Mouse (Mus musculus): Measurements from ENCODE around the gene Gla. TPM values are rescaled to one million over a fixed set of nuclear protein-coding genes. Genes with fewer than 3 reads are reported as not detected.
"Not testable (repeated sequence)": the region's sequence is repeated elsewhere in the genome, so short reads cannot be mapped to it uniquely, and the experiment has no call there.

Gla gene
- polyA plus RNA-seq, 1 experiment from 2014 or later = 4.5 TPM

DNA sequence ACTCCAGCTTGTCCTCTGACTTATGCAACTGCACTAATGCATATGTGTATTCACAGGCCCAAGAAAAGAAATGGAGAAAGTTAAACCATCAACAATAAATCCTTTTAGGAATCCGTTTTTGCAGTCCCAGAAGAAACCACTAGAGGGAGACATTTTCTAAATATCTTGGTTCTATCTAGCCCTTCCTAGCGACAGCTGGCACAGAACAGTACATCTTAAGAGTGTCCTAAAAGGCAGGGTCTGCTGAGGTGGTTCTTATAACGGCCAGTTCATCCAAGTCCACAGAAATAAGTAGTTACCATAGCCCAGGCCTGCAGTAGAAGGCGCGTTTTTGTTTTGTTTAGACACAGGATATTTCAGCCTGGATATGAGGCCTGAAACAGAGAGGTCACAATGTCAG, 50.0 kb downstream of the Gla start:
- WGBS (ENCODE audit: insufficient replicate concordance) = 16% methylated on average over 5 of the region's 5 CpGs
- Histone ChIP-seq H3K9me3 (replicated peaks) (no peaks in the 10 kb centered on the region), H3K4me1 (replicated peaks) (no peaks in the 10 kb centered on the region), H3K4me3 (replicated peaks) (no peak overlapping the region), H3K27me3 (no peaks in the 10 kb centered on the region), H3K9ac (no peak overlapping the region), H3K36me3 (peaks cover 9% of the 10 kb centered on the region), H3K4me2 (no peak overlapping the region), H3K27ac (no peak overlapping the region)
- DNase-seq (peak; percentile 2), ATAC-seq (ENCODE audit: low read depth) (no peak)

- DNase-seq = no peak
- Histone ChIP-seq H3K4me1 (replicated peaks) (0 out of 2 replicates have a peak, but pooled peaks cover 2% of the 10 kb centered on the region), H3K9me3 (replicated peaks) (no peaks in the 10 kb centered on the region), H3K4me3 (replicated peaks) (no peak overlapping the region), H3K36me3 (peaks cover 8% of the 10 kb centered on the region; the same call in 1 of the 2 replicates), H3K27me3 (no peaks in the 10 kb centered on the region), H3K9ac (no peak overlapping the region), H3K27ac (no peak overlapping the region), H3K4me2 (no peak overlapping the region)
- 70% methylated on average over 4 of the region's 4 CpGs for WGBS (ENCODE audit: insufficient replicate concordance)
- ATAC-seq (ENCODE audit: low read depth) = no peak
Measured at GRCm38 (mm10) chrX:134547330-134547729, 53.6 kb downstream of the Gla start.

DNA sequence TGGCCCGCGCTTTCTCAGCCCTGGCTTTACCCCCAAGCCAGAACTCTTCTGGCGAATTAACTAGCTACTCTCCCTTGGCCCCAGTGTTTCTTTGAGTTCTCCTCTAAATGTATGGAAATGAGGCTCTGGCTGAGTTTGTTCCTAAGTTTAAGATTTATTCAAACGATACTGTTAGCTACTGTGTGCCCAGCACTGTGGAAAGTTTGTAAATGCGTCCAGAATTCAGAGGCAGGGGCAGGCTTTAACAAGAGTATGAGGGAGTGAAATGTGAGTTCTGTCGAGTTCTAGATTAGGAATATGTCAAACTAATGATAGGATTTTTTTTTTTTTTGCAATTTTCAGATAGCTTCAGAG, 59.0 kb downstream of the Gla start:
- Histone ChIP-seq H3K27me3 (no peaks in the 10 kb centered on the region), H3K4me2 (peak overlapping the region; percentile 74), H3K9ac (peak overlapping the region; percentile 76), H3K9me3 (replicated peaks) (no peaks in the 10 kb centered on the region), H3K4me3 (replicated peaks) (peak overlapping the region; percentile 70), H3K27ac (peak overlapping the region; percentile 82), H3K36me3 (peaks cover 9% of the 10 kb centered on the region; the same call in 1 of the 2 replicates), H3K4me1 (replicated peaks) (peaks cover 3% of the 10 kb centered on the region)
- ATAC-seq (ENCODE audit: low read depth) = peak; percentile 19; the same call in 1 of the 2 replicates
- 21% methylated on average over 6 of the region's 6 CpGs for WGBS (ENCODE audit: insufficient replicate concordance)
- no peak for DNase-seq

DNA sequence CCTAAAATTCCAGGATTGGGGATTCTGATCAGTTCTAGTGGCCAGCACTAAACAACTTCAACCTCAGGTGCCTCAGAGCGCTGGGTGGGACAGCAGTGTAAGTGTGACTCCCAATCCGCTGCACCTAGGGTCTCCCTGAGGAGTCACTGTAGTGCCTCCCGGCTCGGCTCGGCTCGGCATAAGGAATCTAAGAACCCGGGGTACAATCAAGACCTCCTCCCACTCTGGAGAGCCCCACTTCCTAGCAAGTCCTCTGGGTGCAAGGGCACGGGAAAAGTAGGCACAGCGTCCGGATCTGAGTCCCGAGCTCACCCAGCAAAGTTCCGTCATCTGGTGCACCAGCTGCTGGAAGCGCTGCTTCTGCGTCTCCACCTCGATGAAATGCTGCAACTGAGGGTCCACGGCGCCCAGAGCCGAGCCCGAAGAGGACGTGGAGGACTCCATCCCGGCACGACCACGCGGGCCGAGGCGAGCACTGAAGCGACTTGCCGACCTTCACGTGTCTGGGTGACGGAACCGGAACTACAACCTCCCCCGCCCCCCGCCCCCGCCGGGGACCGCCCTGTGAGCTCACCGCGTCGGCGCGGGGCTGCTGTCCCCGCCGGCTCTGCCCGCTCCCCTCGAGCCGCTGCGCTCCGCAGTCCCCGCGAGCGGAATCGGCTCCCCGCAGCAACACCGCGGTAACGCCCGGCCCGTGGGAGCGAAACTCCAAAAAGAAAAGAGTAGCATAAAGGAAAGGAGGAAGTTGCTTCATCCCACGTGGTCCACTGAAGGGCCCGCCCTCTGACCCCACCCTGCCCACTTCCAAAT, 59.6 kb downstream of the Gla start, which contains the start of gene Timm8a1:
Gene Timm8a1 (minus strand): TSS at position 721 of the 810 bp plus-strand sequence.
- Histone ChIP-seq H3K4me2 (peak within 1 kb of the TSS; percentile 74), H3K9ac (peak within 1 kb of the TSS; percentile 76), H3K4me1 (replicated peaks) (peaks cover 3% of the 10 kb centered on the region), H3K36me3 (peaks cover 12% of the 10 kb centered on the region; the same call in 1 of the 2 replicates), H3K27ac (peak within 1 kb of the TSS; percentile 82), H3K9me3 (replicated peaks) (no peaks in the 10 kb centered on the region), H3K27me3 (no peaks in the 10 kb centered on the region), H3K4me3 (replicated peaks) (peak within 1 kb of the TSS; percentile 70)
- DNase-seq = peak; percentile 38
- peak; percentile 88 for ATAC-seq (ENCODE audit: low read depth)
- WGBS (ENCODE audit: insufficient replicate concordance) = 17% methylated on average over 52 of the region's 61 CpGs

GRCm38 (mm10) chrX:134540414-134541135, 60.4 kb downstream of the Gla start:
- peak overlapping the region; percentile 70 for H3K4me3 ChIP-seq (replicated peaks)
- H3K4me2 ChIP-seq = peak overlapping the region; percentile 74
- peaks cover 3% of the 10 kb centered on the region for H3K4me1 ChIP-seq (replicated peaks)
- no peaks in the 10 kb centered on the region for H3K27me3 ChIP-seq
- DNase-seq (no peak), ATAC-seq (ENCODE audit: low read depth) (peak; percentile 3; the same call in 1 of the 2 replicates)
- peak overlapping the region; percentile 76 for H3K9ac ChIP-seq
- no peaks in the 10 kb centered on the region for H3K9me3 ChIP-seq (replicated peaks)
- WGBS (ENCODE audit: insufficient replicate concordance) = 19% methylated on average over 12 of the region's 12 CpGs
- peaks cover 12% of the 10 kb centered on the region for H3K36me3 ChIP-seq
- H3K27ac ChIP-seq = peak overlapping the region; percentile 72

GRCm38 (mm10) chrX:134539795-134540194, 61.1 kb downstream of the Gla start:
- WGBS (ENCODE audit: insufficient replicate concordance) = 45% methylated on average over 10 of the region's 10 CpGs
- H3K9me3 ChIP-seq (replicated peaks); H3K27me3 ChIP-seq; H3K4me1 ChIP-seq (replicated peaks): not testable (repeated sequence)
- DNase-seq (peak; percentile 17), ATAC-seq (ENCODE audit: low read depth) (peak; percentile 50)
- Histone ChIP-seq H3K4me2 (peak overlapping the region; percentile 74), H3K4me3 (replicated peaks) (peak overlapping the region; percentile 70), H3K36me3 (peaks cover 11% of the 10 kb centered on the region), H3K27ac (0 out of 2 replicates have a peak overlapping the region, but pooled peaks have one; percentile 23), H3K9ac (peak overlapping the region; percentile 76)

Other genes starting within 250 kb of the Gla start
- gene Drp2, start 196.6 kb downstream of the Gla start, polyA plus RNA-seq (2015; fragmentation: Nextera tagmentation; extraction: Ambion mirVana) = 0.07 and 0.20 TPM in 2 replicates
- not detected in 2 replicates for gene Taf7l, start 124.6 kb downstream of the Gla start, polyA plus RNA-seq (2015; fragmentation: Nextera tagmentation; extraction: Ambion mirVana)
- 134 and 146 TPM in 2 replicates for gene Timm8a1, start 59.3 kb downstream of the Gla start, polyA plus RNA-seq (2015; fragmentation: Nextera tagmentation; extraction: Ambion mirVana)
- gene Btk, start 17.6 kb downstream of the Gla start, polyA plus RNA-seq (2015; fragmentation: Nextera tagmentation; extraction: Ambion mirVana) = 24.9 and 31.3 TPM in 2 replicates
- 398 and 420 TPM in 2 replicates for gene Rpl36a, start 15.5 kb downstream of the Gla start, polyA plus RNA-seq (2015; fragmentation: Nextera tagmentation; extraction: Ambion mirVana)
- gene Hnrnph2, start 54 bp upstream of the Gla start, polyA plus RNA-seq (2015; fragmentation: Nextera tagmentation; extraction: Ambion mirVana) = 87.1 and 108 TPM in 2 replicates
- 0.35 and 0.51 TPM in 2 replicates for gene Armcx4, start 85.4 kb upstream of the Gla start, polyA plus RNA-seq (2015; fragmentation: Nextera tagmentation; extraction: Ambion mirVana)
- 7.5 and 8.9 TPM in 2 replicates for gene Armcx1, start 116.8 kb upstream of the Gla start, polyA plus RNA-seq (2015; fragmentation: Nextera tagmentation; extraction: Ambion mirVana)
- 6.5 and 7.5 TPM in 2 replicates for gene Armcx6, start 150.3 kb upstream of the Gla start, polyA plus RNA-seq (2015; fragmentation: Nextera tagmentation; extraction: Ambion mirVana)
- 17.1 and 22.9 TPM in 2 replicates for gene Armcx3, start 155.5 kb upstream of the Gla start, polyA plus RNA-seq (2015; fragmentation: Nextera tagmentation; extraction: Ambion mirVana)
- gene Armcx2, start 208.1 kb upstream of the Gla start, polyA plus RNA-seq (2015; fragmentation: Nextera tagmentation; extraction: Ambion mirVana) = 12.0 and 13.8 TPM in 2 replicates

Measured in liver, embryonic 13.5 days (tissue).